1 mouse cellular context compared by ENCODE assay signal in the genomic region with DNA sequence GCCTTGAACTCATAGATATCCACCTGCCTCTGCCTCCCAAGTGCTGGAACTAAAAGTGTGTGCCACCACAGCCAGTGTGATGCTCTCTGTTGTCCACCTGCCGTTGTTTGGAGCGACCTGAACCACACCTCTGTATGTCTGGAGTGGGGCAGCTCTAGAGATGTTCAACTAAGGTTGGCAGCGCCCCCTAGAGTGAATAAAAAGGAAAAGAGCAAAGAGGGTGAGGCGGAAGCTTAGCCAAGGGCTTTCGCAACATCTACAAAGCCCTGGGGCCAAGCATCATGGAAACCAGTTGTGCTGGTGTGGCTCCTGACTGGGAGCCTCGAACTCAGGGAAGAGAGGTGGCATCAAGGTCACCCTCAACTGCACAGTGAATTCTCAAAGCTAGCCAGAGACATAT.
A peak's percentile ranks its signal among the peaks of the same experiment; 100 is the strongest.
TF ChIP-seq lines count a peak whose summit lies in the region.

No protein-coding gene starts in this region.

TF ChIP-seq in CH12.LX, 34 proteins besides CTCF, POLR2A, EP300 and RAD21:
- no peak for TF ChIP-seq ZC3H11A (IDR thresholded peaks at IDR 0.05; ENCODE audit: low read depth, low read length)
- peak; percentile 32 for TF ChIP-seq SMC3 (IDR thresholded peaks at IDR 0.05; ENCODE audit: low read depth, low read length)
- TF ChIP-seq NELFE (IDR thresholded peaks at IDR 0.05; ENCODE audit: low read depth, low read length) = no peak
- no peak for TF ChIP-seq ZMIZ1 (IDR thresholded peaks at IDR 0.05; ENCODE audit: low read depth, low read length)
- no peak for TF ChIP-seq JUN (IDR thresholded peaks at IDR 0.05; ENCODE audit: insufficient read depth, low read depth, low read length)
TF ChIP-seq in CH12.LX: peak in this region for 1.
